Mouse (Mus musculus): ENCODE data around the gene Atg2a. TPM values are rescaled to one million over a fixed set of nuclear protein-coding genes. Genes with fewer than 3 reads are reported as not detected.
A peak's percentile ranks its signal among the peaks of the same experiment; 100 is the strongest.

Atg2a gene
- polyA plus RNA-seq, 1 experiment = 27.4 TPM

DNA sequence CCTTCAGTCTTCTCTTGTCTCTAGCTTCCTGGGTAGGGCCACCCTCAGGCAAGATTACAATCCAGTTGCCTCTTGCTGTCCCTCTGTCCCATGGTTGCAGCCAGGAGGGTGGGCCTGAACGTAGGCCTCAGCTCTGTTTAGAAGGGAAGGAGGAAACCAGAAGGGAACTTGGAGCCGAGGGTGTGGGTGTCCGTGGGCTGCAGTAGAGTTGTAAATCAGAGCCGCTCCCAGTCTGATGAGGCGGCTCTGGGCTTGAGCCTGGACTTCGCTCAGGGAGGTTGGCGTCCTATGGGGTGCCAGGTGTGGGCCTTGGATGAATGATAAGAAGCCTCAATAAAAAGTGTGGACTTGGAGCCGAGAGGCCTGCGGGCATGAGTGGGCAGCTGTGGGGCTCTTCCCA lies 22.7 kb downstream of the Atg2a start:
- peak; percentile 61 for DNase-seq
- WGBS = 30% methylated on average over 9 of the region's 9 CpGs
- no peaks in the 10 kb centered on the region for H3K36me3 ChIP-seq (ENCODE audit: control insufficient read depth, insufficient read depth, low read length)
- H3K4me1 ChIP-seq (ENCODE audit: control insufficient read depth, insufficient read depth, low read length) = peaks cover 8% of the 10 kb centered on the region; the same call in 1 of the 2 replicates
- TF ChIP-seq POLR2A (IDR thresholded peaks at IDR 0.05; ENCODE audit: low read depth, low read length) = no peak
- TF ChIP-seq CTCF (conservative IDR thresholded peaks at IDR 0.05; ENCODE audit: insufficient read depth, insufficient read length, low read depth, low read length) = no peak
- H3K27me3 ChIP-seq (replicated peaks; ENCODE audit: control insufficient read depth, insufficient read depth, low read length) = no peaks in the 10 kb centered on the region
- peak overlapping the region; percentile 84 for H3K27ac ChIP-seq (ENCODE audit: insufficient read depth, low read depth, low read length)
- peak overlapping the region; percentile 62 for H3K4me3 ChIP-seq (ENCODE audit: insufficient read depth, low read depth, low read length)

GRCm38 (mm10) chr19:6264945-6265344 lies 23.5 kb downstream of the Atg2a start:
- no peak overlapping the region for H3K27ac ChIP-seq (ENCODE audit: insufficient read depth, low read depth, low read length)
- 71% methylated on average over 8 of the region's 8 CpGs for WGBS
- no peaks in the 10 kb centered on the region for H3K36me3 ChIP-seq (ENCODE audit: control insufficient read depth, insufficient read depth, low read length)
- H3K4me3 ChIP-seq (ENCODE audit: insufficient read depth, low read depth, low read length) = peak overlapping the region; percentile 62; the same call in 1 of the 2 replicates
- H3K4me1 ChIP-seq (ENCODE audit: control insufficient read depth, insufficient read depth, low read length) = peaks cover 12% of the 10 kb centered on the region; the same call in 1 of the 2 replicates
- no peak for DNase-seq
- TF ChIP-seq CTCF (conservative IDR thresholded peaks at IDR 0.05; ENCODE audit: insufficient read depth, insufficient read length, low read depth, low read length) (no peak), POLR2A (IDR thresholded peaks at IDR 0.05; ENCODE audit: low read depth, low read length) (no peak)
- H3K27me3 ChIP-seq (replicated peaks; ENCODE audit: control insufficient read depth, insufficient read depth, low read length) = no peaks in the 10 kb centered on the region

DNA sequence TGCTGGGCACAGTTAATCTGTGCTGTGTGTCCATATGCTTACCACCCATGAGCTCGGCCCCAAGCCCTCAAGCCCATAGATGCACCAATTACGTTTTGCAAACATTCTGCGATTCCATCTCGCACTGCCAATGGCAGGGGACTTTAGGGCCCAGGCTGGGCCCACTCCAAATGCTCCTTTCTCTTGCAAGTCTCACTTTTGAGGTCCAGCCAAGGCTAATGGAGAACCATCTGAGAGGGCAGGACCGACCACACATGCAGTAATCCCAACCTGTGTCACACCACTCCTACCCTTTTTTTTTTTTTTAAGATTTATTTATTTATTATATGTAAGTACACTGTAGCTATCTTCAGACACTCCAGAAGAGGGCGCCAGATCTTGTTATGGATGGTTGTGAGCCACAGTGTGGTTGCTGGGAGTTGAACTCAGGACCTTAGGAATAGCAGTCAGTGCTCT lies 24.3 kb downstream of the Atg2a start:
- TF ChIP-seq CTCF (conservative IDR thresholded peaks at IDR 0.05; ENCODE audit: insufficient read depth, insufficient read length, low read depth, low read length) (no peak; the same call in 1 of the 2 replicates), POLR2A (IDR thresholded peaks at IDR 0.05; ENCODE audit: low read depth, low read length) (no peak)
- no peaks in the 10 kb centered on the region for H3K27me3 ChIP-seq (replicated peaks; ENCODE audit: control insufficient read depth, insufficient read depth, low read length)
- no peak overlapping the region for H3K27ac ChIP-seq (ENCODE audit: insufficient read depth, low read depth, low read length)
- H3K4me1 ChIP-seq (ENCODE audit: control insufficient read depth, insufficient read depth, low read length) = peaks cover 16% of the 10 kb centered on the region
- DNase-seq = no peak
- no peak overlapping the region for H3K4me3 ChIP-seq (ENCODE audit: insufficient read depth, low read depth, low read length)
- 79% methylated on average over 6 of the region's 6 CpGs for WGBS
- H3K36me3 ChIP-seq (ENCODE audit: control insufficient read depth, insufficient read depth, low read length) = no peaks in the 10 kb centered on the region

DNA sequence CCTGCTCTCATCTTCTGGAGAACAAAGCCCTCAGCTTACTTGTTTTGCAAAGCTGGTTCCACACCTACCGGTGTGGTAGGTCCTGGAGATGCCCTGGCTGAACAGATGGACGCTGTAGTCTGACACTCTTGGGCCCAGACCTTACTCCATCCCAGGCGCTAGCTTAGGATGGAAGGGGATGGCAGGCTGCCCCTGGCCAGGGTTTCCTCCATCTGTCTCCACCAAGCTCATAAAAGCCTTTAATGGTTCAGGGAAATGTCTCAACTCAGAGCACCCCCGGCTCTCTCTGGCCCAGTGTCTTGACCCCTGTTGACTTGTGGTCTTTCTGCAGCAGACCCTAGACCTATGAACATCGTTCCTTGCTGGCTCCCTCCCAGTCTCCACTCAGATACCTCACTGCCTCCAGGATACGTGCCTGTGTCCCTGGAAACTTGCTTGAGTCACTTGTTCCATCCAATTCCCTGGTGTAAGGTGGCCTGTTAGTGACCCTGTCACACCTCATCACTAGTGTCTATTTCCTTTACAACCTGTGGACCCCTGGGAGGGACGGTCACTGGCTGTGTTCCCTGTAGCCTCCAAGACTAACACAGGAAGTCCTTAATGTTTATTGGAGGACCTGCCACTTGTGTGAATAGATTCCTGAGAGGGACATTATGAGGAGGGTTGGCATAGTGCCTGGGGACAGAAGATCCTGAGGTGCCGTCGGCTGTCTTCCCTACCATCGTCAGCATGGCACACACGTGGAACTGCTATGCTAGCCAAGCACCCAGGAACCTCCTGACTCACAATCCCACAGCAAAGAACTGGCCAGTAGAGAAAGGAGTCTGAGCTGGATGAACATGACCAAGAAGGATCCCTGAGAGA lies 26.1 kb downstream of the Atg2a start:
- no peaks in the 10 kb centered on the region for H3K27me3 ChIP-seq (replicated peaks; ENCODE audit: control insufficient read depth, insufficient read depth, low read length)
- peaks cover 30% of the 10 kb centered on the region for H3K4me1 ChIP-seq (ENCODE audit: control insufficient read depth, insufficient read depth, low read length)
- WGBS = 22% methylated on average over 11 of the region's 11 CpGs
- no peak overlapping the region for H3K27ac ChIP-seq (ENCODE audit: insufficient read depth, low read depth, low read length)
- H3K4me3 ChIP-seq (ENCODE audit: insufficient read depth, low read depth, low read length) = no peak overlapping the region
- TF ChIP-seq CTCF (conservative IDR thresholded peaks at IDR 0.05; ENCODE audit: insufficient read depth, insufficient read length, low read depth, low read length) (0 out of 2 replicates have a peak, but pooled peaks have one; percentile 1), POLR2A (IDR thresholded peaks at IDR 0.05; ENCODE audit: low read depth, low read length) (no peak)
- peak; percentile 62 for DNase-seq
- H3K36me3 ChIP-seq (ENCODE audit: control insufficient read depth, insufficient read depth, low read length) = no peaks in the 10 kb centered on the region

- DNase-seq = peak; percentile 90
- TF ChIP-seq CTCF (conservative IDR thresholded peaks at IDR 0.05; ENCODE audit: insufficient read depth, insufficient read length, low read depth, low read length) (peak; percentile 89), POLR2A (IDR thresholded peaks at IDR 0.05; ENCODE audit: low read depth, low read length) (peak; percentile 31)
- H3K4me3 ChIP-seq (ENCODE audit: insufficient read depth, low read depth, low read length) = no peak overlapping the region
- 11% methylated on average over 8 of the region's 8 CpGs for WGBS
- peaks cover 27% of the 10 kb centered on the region for H3K4me1 ChIP-seq (ENCODE audit: control insufficient read depth, insufficient read depth, low read length)
- H3K36me3 ChIP-seq (ENCODE audit: control insufficient read depth, insufficient read depth, low read length) = no peaks in the 10 kb centered on the region
- no peaks in the 10 kb centered on the region for H3K27me3 ChIP-seq (replicated peaks; ENCODE audit: control insufficient read depth, insufficient read depth, low read length)
- H3K27ac ChIP-seq (ENCODE audit: insufficient read depth, low read depth, low read length) = no peak overlapping the region
Measured at GRCm38 (mm10) chr19:6268170-6268528, 26.7 kb downstream of the Atg2a start.

DNA sequence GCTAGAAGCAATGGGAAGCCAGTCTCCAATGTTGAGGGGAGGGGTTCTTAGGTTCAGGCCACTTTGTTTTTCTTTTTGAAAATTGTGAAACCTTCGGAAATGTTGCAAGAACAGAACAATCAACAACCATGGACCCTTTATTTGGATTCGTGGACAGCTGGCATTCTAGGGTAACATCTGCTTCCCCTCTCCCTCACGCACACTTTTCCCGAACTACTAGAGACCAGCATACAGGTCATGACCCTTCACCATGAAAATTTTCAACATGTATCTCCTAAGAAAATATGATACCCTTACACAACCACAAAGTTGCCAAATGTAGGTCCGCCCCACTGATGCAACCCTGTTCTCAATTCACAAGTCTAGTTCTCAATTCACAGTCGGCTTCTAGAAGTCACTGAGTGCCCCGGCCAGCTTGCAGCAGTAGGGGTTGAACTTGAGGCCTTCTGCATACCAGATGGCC lies 27.2 kb downstream of the Atg2a start:
- no peak overlapping the region for H3K27ac ChIP-seq (ENCODE audit: insufficient read depth, low read depth, low read length)
- no peaks in the 10 kb centered on the region for H3K36me3 ChIP-seq (ENCODE audit: control insufficient read depth, insufficient read depth, low read length)
- no peak overlapping the region for H3K4me3 ChIP-seq (ENCODE audit: insufficient read depth, low read depth, low read length)
- WGBS = 79% methylated on average over 7 of the region's 7 CpGs
- H3K27me3 ChIP-seq (replicated peaks; ENCODE audit: control insufficient read depth, insufficient read depth, low read length) = no peaks in the 10 kb centered on the region
- DNase-seq = no peak
- TF ChIP-seq POLR2A (IDR thresholded peaks at IDR 0.05; ENCODE audit: low read depth, low read length) (no peak), CTCF (conservative IDR thresholded peaks at IDR 0.05; ENCODE audit: insufficient read depth, insufficient read length, low read depth, low read length) (no peak)
- peaks cover 27% of the 10 kb centered on the region for H3K4me1 ChIP-seq (ENCODE audit: control insufficient read depth, insufficient read depth, low read length)

DNA sequence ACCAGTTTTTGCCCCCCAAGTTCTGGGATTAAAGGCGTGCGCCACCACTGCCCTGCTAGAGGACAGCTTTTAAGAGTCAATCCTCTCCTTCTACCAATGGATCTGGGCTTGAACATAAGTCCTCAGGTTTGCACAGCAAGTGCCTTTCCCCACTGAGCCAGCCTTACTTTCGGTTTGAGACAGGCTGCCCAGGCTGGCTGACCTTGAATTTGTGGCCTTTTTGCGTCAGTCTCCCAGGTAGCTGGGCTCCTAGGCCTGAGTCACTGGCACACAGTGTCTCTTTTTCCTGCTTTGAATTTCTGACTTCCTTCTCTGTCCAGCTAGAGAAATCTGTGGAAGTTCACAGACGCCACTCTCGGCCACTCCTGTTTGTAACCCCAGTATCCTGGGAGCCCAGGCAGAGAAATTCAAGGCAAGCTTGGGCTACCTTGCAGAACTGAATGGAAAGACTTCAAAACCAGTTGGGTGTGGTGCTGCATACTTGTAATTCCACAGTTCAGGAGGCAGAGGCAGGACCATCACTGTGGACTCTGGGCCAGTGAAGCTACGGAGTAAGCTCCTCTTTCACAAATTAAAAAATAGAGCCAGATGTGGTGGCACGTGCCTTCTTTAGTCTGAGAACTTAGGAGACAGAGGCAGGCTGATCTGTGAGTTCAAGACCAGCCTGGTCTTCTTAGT lies 28.5 kb downstream of the Atg2a start:
- DNase-seq = no peak
- no peak overlapping the region for H3K4me3 ChIP-seq (ENCODE audit: insufficient read depth, low read depth, low read length)
- H3K27ac ChIP-seq (ENCODE audit: insufficient read depth, low read depth, low read length) = peak overlapping the region; percentile 66
- no peaks in the 10 kb centered on the region for H3K27me3 ChIP-seq (replicated peaks; ENCODE audit: control insufficient read depth, insufficient read depth, low read length)
- 77% methylated on average over 8 of the region's 8 CpGs for WGBS
- H3K36me3 ChIP-seq (ENCODE audit: control insufficient read depth, insufficient read depth, low read length) = no peaks in the 10 kb centered on the region
- no peak for TF ChIP-seq CTCF (conservative IDR thresholded peaks at IDR 0.05; ENCODE audit: insufficient read depth, insufficient read length, low read depth, low read length)
- TF ChIP-seq POLR2A (IDR thresholded peaks at IDR 0.05; ENCODE audit: low read depth, low read length) = no peak
- H3K4me1 ChIP-seq (ENCODE audit: control insufficient read depth, insufficient read depth, low read length) = peaks cover 27% of the 10 kb centered on the region

Data from kidney, adult 2 months (tissue).